Mouse (Mus musculus): ENCODE measurements around the gene Tiam1.

The Tiam1 gene

DNA sequence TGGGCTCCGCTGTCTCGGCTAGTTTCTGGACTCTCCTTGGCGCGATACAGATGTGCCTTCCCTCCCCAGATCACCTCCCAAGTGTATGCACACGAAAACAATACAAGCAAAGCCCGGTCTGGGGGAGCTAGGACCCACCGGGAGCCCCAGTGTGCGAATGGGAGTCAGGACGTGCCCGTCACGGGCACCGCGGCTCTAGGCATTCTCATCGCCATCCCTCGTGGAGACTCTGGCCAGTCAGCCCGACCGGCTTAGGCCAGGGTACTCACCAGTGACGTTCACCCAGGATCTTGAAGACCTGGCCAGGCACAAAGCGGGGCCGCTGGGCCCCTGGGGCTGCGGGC, 181 bp downstream of the Tiam1 start:
- DNase-seq (ENCODE audit: low read depth) = no peak

- peak; percentile 54 for DNase-seq (ENCODE audit: low read depth)
Observed at GRCm38 (mm10) chr16:90142574-90143415, 774 bp downstream of the Tiam1 start.

DNA sequence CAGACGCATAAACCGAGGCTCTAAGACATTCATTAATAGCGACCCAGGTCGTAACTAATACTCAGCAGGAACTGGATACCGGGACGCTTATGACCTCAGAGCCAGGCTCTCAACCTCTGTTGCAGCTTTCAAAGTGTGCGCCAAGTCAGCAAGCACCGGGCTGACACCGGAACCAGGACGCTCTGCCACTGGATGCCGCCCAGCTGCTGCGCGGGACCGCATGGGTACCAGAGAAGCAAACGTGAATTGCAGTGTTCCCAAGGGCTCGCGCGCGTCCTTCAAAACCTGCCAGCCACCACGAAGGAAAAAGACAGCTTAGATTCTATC, 1.4 kb downstream of the Tiam1 start:
- DNase-seq (ENCODE audit: low read depth) = no peak

DNA sequence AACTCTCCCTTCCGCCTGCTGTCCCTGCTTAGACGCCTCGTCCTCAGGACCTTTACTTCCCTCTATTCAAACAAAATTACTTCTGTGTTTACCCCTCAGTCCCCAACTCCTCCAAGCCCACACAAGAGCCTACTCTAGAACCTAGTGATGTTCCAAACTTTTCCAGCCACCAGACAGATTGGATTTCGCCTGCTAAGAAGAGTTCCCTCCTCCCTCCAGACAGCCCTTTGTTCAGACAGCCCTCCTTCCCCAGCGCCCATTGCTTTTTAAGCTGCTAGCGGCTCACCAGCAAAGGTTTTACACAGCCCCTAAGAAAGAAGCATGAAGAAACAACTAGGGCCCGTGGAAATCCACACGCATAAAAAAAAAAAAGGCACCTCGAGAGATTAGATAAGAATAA, 2.0 kb downstream of the Tiam1 start:
- no peak for DNase-seq (ENCODE audit: low read depth)

DNA sequence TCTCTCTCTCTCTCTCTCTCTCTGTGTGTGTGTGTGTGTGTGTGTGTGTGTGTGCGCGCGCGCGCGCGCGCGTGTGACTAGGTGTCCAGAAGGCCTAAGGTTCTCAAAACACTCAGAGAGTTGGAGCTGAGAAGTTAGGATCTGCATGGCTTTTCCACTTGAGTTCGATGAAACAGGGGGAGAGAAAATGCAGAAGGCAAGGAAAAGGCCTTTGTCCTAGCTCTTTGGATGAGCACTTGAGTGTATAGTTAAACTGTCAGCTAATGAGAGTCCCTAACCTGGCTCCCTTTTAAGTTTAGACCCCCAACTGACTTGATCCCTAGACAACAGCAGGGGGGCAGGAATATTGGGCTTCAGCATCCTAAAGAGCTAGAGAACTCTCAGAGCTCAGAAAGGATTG, 3.0 kb downstream of the Tiam1 start:
- no peak for DNase-seq (ENCODE audit: low read depth)

DNA sequence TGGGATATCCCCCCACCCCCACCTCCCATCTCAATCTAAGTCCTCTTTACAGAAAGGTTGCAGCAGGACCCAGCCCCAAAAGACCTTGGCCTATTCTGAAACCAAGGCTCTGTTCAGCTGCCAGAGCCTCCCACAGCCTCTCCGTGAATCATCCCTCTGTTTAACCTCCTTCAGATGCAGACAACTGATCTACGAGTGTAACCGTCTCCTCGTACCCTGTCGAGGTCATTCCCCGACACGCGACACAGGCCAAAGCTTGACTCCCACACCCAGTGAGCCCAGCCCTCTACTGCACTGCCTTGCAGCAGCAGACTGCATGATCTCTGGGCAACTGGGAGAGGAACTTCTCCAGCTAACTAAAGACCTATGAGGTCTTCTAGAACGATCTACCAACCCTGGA, 3.9 kb downstream of the Tiam1 start:
- peak; percentile 34 for DNase-seq (ENCODE audit: low read depth)

GRCm38 (mm10) chr16:90138151-90138550, 5.4 kb downstream of the Tiam1 start:
- DNase-seq (ENCODE audit: low read depth) = no peak

- no peak for DNase-seq (ENCODE audit: low read depth)
Observed at GRCm38 (mm10) chr16:90137175-90137574, 6.4 kb downstream of the Tiam1 start.

DNA sequence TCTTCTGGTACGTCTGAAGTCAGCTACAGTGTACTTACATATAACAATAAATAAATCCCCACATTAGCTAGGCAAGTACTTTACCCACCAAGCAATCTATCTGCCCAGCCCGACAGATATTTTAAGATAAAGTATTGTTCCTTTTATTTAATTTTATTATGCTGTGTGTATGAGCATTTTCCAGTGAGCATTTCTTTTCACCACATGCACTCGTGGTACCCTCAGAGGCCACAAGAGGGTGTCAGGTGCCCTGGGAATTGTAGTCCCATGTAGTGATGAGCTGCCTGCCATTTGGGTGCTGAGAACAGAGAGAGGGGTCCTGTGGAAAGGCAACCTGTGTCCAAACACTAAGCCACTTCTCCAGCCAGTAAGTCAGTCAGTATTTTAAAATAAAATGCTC, 8.0 kb downstream of the Tiam1 start:
- DNase-seq (ENCODE audit: low read depth) = no peak

DNA sequence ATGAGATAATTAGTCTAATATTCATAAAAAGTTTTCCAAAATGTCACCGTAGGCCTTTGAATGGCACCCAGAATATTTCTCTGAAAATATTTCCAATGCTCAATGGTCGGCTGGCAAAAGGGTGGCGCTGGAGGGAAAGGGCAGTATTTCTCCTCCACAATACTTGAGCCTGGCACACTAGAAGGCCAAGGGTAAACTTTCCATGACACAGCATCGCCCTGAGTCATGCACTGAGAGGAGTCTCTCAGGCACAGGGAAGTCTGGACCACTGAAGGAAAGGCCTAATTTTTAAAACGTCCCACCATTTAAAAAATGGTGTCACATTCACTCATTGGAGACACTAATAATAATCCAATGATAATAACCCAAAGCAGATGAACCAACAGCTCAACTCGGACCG, 9.2 kb downstream of the Tiam1 start:
- peak; percentile 64 for DNase-seq (ENCODE audit: low read depth)

- DNase-seq (ENCODE audit: low read depth) = no peak
Observed at GRCm38 (mm10) chr16:90132816-90133215, 10.8 kb downstream of the Tiam1 start.

DNA sequence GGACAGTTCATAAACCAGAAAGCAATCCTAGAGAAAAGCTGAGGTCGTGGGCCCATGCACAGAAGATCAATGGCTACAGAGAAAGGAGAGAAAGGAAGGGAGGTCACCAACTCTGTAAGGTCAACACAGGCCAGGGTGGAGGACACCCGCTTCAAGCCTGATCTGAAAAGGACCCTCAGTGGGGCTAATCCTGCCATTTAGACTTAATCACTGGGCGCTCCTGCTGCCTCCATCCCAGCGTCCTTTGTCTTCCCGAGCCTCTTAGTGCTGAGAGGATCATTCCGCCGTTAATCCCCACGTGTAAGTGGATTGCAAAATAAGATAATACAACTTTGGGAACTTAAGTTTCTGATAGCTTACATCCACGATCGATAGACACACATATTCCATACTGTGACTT, 11.2 kb downstream of the Tiam1 start:
- no peak for DNase-seq (ENCODE audit: low read depth)

- DNase-seq (ENCODE audit: low read depth) = no peak
Observed at GRCm38 (mm10) chr16:90128817-90129587, 14.6 kb downstream of the Tiam1 start.

DNA sequence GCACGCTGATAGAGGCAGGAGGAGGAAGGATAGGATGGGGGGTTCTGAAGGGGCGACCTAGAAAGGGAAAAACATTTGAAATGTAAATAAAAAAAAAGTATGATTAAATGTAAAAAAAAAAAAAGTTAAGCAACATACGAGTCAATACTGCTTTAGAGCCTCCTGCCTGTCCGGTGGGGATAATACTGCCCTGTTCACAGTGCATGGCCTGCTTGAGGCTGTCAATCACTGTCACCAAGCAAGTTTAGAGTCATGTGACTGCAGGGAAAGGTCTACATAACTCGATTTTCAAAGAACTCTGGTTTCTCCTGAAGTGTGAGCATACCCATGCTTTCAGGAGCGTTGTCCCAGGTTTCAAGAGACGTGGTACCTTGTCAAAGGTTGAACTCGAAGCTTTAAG, 15.2 kb downstream of the Tiam1 start:
- no peak for DNase-seq (ENCODE audit: low read depth)

- no peak for DNase-seq (ENCODE audit: low read depth)
Observed at GRCm38 (mm10) chr16:90125318-90126314, 18.0 kb downstream of the Tiam1 start.

DNA sequence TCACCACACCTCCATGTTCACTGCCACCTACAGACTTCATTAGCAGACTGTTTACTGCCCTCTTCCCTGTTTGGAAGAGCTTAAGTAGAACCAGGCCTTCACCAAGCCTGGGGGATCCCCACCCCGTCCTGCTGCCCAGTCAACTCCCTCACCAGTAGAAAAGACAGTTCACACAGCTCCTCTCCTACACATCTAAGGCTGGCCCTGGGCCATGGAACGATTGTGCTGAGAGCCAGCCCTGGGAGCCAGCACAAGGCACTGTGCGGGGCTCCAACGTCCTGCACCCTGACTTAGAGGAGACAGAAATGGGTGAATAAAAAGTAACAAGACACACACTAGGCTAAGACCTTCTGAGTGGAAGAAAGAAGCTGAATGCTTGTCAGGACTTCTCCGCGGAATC, 20.5 kb downstream of the Tiam1 start:
- DNase-seq (ENCODE audit: low read depth) = no peak

- DNase-seq (ENCODE audit: low read depth) = peak; percentile 88
Observed at GRCm38 (mm10) chr16:90122439-90122838, 21.1 kb downstream of the Tiam1 start.

DNA sequence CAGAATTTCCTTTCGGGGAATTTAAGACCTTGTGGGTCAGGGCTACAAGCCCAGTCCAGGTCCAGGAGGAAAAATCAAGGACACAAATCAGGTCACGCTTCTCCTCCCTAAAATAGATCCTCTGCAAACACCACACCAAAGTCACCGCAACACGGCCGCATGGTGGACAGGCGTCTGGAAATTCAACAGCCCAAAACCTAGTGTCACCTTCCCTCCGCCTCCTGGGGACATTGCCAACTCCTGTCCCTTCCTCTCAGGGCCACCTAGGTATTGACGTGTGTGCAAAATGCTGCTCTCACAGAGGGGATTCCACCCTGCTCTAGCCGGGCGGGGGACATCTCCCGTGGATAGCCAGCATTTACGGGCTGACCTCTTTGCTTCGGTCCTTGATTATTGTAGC, 21.8 kb downstream of the Tiam1 start:
- no peak for DNase-seq (ENCODE audit: low read depth)

- DNase-seq (ENCODE audit: low read depth) = no peak
Observed at GRCm38 (mm10) chr16:90119969-90120368, 23.6 kb downstream of the Tiam1 start.

DNA sequence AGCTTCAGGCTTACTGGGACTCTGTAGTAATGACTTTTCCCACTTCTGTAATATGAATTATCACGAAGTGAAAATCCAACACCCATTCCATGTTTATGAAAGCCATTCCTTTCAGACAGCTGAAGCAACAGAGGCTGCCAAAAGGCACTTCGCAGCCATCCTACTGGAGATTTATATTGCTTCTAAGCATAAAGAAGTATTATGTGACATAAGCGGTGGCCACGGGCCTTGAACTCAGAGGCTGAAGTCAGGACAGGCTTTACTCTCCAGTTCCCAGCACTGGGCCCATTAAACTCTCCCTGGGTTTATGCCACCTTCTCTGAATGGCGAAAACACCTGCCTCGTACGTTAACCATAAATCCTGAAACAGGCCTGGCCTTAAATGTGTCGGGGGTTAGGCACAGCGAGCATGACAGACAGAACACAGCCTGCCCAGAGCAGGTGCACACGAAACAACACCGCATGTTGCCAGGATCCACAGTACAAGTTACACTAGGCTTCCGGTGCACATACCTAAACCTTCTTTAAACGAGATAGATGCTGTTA, 26.9 kb downstream of the Tiam1 start:
- no peak for DNase-seq (ENCODE audit: low read depth)

DNA sequence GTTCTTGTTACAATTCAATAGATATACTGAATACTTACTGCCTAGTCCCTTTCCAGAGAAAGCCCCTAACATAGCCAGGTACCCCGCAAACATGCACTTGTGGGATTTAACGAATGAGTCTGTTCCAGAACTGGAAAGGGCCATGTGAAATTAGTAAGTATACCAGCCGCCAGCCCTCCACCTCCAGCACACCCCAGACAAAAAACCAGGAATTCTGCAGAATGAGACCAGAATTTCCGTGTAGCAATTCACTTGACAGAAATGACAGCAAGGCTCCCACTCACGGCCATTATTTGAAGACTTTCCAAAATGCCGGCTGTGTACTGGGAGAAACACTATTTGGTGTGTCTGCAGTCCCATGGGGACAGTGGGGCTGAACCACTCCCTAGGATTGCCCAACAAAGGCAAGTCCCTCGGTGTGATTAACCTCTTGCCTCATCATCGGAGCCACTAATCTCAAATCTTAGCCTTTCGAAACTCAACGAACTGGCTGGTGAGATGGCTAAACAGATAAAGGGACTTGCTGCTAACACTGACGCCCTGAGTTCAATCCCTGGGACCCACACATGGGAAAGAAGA, 30.9 kb downstream of the Tiam1 start:
- peak; percentile 93 for DNase-seq (ENCODE audit: low read depth)

- peak; percentile 85 for DNase-seq (ENCODE audit: low read depth)
Observed at GRCm38 (mm10) chr16:90109500-90109899, 34.1 kb downstream of the Tiam1 start.
